Mouse (Mus musculus) liver, embryonic 11.5 days (tissue): ENCODE results near the gene Spo11. TPM values are rescaled to one million over a fixed set of nuclear protein-coding genes. Genes with fewer than 3 reads are reported as not detected.

ENCODE experiments used
- ATAC-seq: fragments of 200-750 bp; cut with Nextera tagmentation; replicated peaks from 2 replicates; pipeline ENCODE4 v1.8.0; 2017; ENCODE audit warnings: moderate number of reproducible peaks, mild to moderate bottlenecking, moderate TSS enrichment, moderate library complexity; ENCODE audit not compliant: low FRiP score
- DNase-seq: peaks from one replicate; pipeline ENCODE4 v3.0.0-alpha.2; 2017; ENCODE audit warnings: low spot score
- H3K27ac ChIP-seq: fragments of 300-500 bp; sonication (generic); 2 replicates; pipeline ENCODE4 v1.5.1; 2014; ENCODE audit warnings: mild to moderate bottlenecking, low read depth, low read length, control low read depth
- H3K27me3 ChIP-seq: fragments of 300-500 bp; sonication (generic); replicated peaks from 2 replicates; pipeline ENCODE4 v1.6.1; 2014; ENCODE audit warnings: low read length, mixed read lengths; ENCODE audit not compliant: control insufficient read depth, insufficient read depth
- H3K36me3 ChIP-seq: fragments of 300-500 bp; sonication (generic); 2 replicates; pipeline ENCODE4 v1.6.1; 2014; ENCODE audit warnings: mild to moderate bottlenecking, low read length, moderate library complexity, mixed read lengths; ENCODE audit not compliant: control insufficient read depth, insufficient read depth
- H3K4me1 ChIP-seq: fragments of 300-500 bp; sonication (generic); replicated peaks from 2 replicates; pipeline ENCODE4 v1.6.1; 2014; ENCODE audit warnings: low read length, mixed read lengths; ENCODE audit not compliant: control insufficient read depth, insufficient read depth
- H3K4me2 ChIP-seq: fragments of 300-500 bp; sonication (generic); 2 replicates; pipeline ENCODE4 v1.6.1; 2014; ENCODE audit warnings: mild to moderate bottlenecking, control low read depth, moderate library complexity
- H3K4me3 ChIP-seq: fragments of 300-500 bp; sonication (generic); 2 replicates; pipeline ENCODE4 v1.5.1; 2014; ENCODE audit warnings: low read depth, low read length, control low read depth
- H3K9ac ChIP-seq: fragments of 300-500 bp; sonication (generic); 2 replicates; pipeline ENCODE4 v1.6.1; 2014; ENCODE audit warnings: low read depth, low read length, control low read depth
- H3K9me3 ChIP-seq: fragments of 300-500 bp; sonication (generic); 2 replicates; pipeline ENCODE4 v1.6.1; 2016; ENCODE audit warnings: low read length, inconsistent platforms, mixed read lengths; ENCODE audit not compliant: control insufficient read depth
- WGBS: fragments of 180-500 bp; shearing (Covaris S2); extraction: QIAGEN DNeasy Blood & Tissue Kit; methylation state at CpG from one replicate; pipeline ENCODE4 v1.1.7; 2014; 5-methylcytosine and 5-hydroxymethylcytosine counted together
- polyA plus RNA-seq: library from polyadenylated mRNA; unstranded; fragments of >200 nt; fragmentation: Nextera tagmentation; extraction: Ambion mirVana; gene quantifications from 2 replicates; pipeline ENCODE4 v1.2.1, GENCODE M21; 2014

The Spo11 gene
- polyA plus RNA-seq, 1 experiment from 2014 or later: not detected

GRCm38 (mm10) chr2:173011440-173011839 is 33.9 kb downstream of the Spo11 start:
- Histone ChIP-seq H3K9me3 (no peaks in the 10 kb centered on the region), H3K4me2 (no peak overlapping the region), H3K9ac (no peak overlapping the region), H3K36me3 (peaks cover 67% of the 10 kb centered on the region), H3K4me1 (no peaks in the 10 kb centered on the region), H3K27ac (no peak overlapping the region), H3K4me3 (no peak overlapping the region), H3K27me3 (no peaks in the 10 kb centered on the region)
- DNase-seq: no peak
- no peak for ATAC-seq
- 94% methylated on average over 8 of the region's 8 CpGs for WGBS

- peaks cover 19% of the 10 kb centered on the region for H3K4me1 ChIP-seq
- ATAC-seq: no peak
- H3K27me3 ChIP-seq: no peaks in the 10 kb centered on the region; the same call in 1 of the 2 replicates
- H3K36me3 ChIP-seq: peaks cover 37% of the 10 kb centered on the region
- no peak overlapping the region for H3K27ac ChIP-seq
- H3K4me2 ChIP-seq: no peak overlapping the region
- H3K9ac ChIP-seq: no peak overlapping the region
- H3K4me3 ChIP-seq: no peak overlapping the region
- WGBS: 61% methylated on average over 7 of the region's 7 CpGs
- DNase-seq: no peak
- H3K9me3 ChIP-seq: no peaks in the 10 kb centered on the region
Measured at GRCm38 (mm10) chr2:173014741-173015287, 37.3 kb downstream of the Spo11 start.

GRCm38 (mm10) chr2:173017940-173018339 is 40.4 kb downstream of the Spo11 start:
- Histone ChIP-seq H3K9ac (no peak overlapping the region), H3K9me3 (no peaks in the 10 kb centered on the region), H3K27me3 (no peaks in the 10 kb centered on the region; the same call in 1 of the 2 replicates), H3K36me3 (peaks cover 14% of the 10 kb centered on the region; the same call in 1 of the 2 replicates), H3K4me3 (no peak overlapping the region), H3K27ac (no peak overlapping the region), H3K4me1 (peaks cover 29% of the 10 kb centered on the region), H3K4me2 (no peak overlapping the region; the same call in 1 of the 2 replicates)
- WGBS: 27% methylated on average over 6 of the region's 6 CpGs
- ATAC-seq: no peak
- DNase-seq: no peak

GRCm38 (mm10) chr2:173018618-173019017 is 41.1 kb downstream of the Spo11 start:
- Histone ChIP-seq H3K9ac (0 out of 2 replicates have a peak overlapping the region, but pooled peaks have one; percentile 67), H3K4me1 (peaks cover 34% of the 10 kb centered on the region), H3K27ac (0 out of 2 replicates have a peak overlapping the region, but pooled peaks have one; percentile 3), H3K4me3 (no peak overlapping the region), H3K27me3 (no peaks in the 10 kb centered on the region; the same call in 1 of the 2 replicates), H3K4me2 (peak overlapping the region; percentile 86), H3K36me3 (peaks cover 19% of the 10 kb centered on the region), H3K9me3 (no peaks in the 10 kb centered on the region)
- ATAC-seq: no peak
- no peak for DNase-seq
- 11% methylated on average over 8 of the region's 8 CpGs for WGBS

- peak overlapping the region; percentile 46; the same call in 1 of the 2 replicates for H3K27ac ChIP-seq
- ATAC-seq (no peak), DNase-seq (no peak)
- H3K9me3 ChIP-seq: no peaks in the 10 kb centered on the region
- H3K9ac ChIP-seq: peak overlapping the region; percentile 67
- WGBS: 16% methylated on average over 9 of the region's 9 CpGs
- H3K4me1 ChIP-seq: peaks cover 41% of the 10 kb centered on the region
- H3K4me2 ChIP-seq: peak overlapping the region; percentile 86
- H3K4me3 ChIP-seq: peak overlapping the region; percentile 40
- H3K27me3 ChIP-seq: no peaks in the 10 kb centered on the region; the same call in 1 of the 2 replicates
- H3K36me3 ChIP-seq: peaks cover 17% of the 10 kb centered on the region
Measured at GRCm38 (mm10) chr2:173019322-173019721, 41.8 kb downstream of the Spo11 start.

- H3K36me3 ChIP-seq: peaks cover 20% of the 10 kb centered on the region
- H3K9me3 ChIP-seq: no peaks in the 10 kb centered on the region
- 1% methylated on average over 19 of the region's 29 CpGs for WGBS
- DNase-seq (peak; percentile 89), ATAC-seq (peak; percentile 77)
- peak overlapping the region; percentile 67 for H3K9ac ChIP-seq
- H3K27ac ChIP-seq: peak overlapping the region; percentile 46; the same call in 1 of the 2 replicates
- H3K27me3 ChIP-seq: no peaks in the 10 kb centered on the region; the same call in 1 of the 2 replicates
- peak overlapping the region; percentile 86 for H3K4me2 ChIP-seq
- peak overlapping the region; percentile 40 for H3K4me3 ChIP-seq
- H3K4me1 ChIP-seq: peaks cover 46% of the 10 kb centered on the region
Measured at GRCm38 (mm10) chr2:173019790-173020189, 42.3 kb downstream of the Spo11 start.

GRCm38 (mm10) chr2:173020430-173020829 is 42.9 kb downstream of the Spo11 start, which contains the start of gene Rbm38:
Gene Rbm38 (plus strand): TSS chr2:173020498.
- Histone ChIP-seq H3K27ac (peak within 1 kb of the TSS; percentile 46; the same call in 1 of the 2 replicates), H3K4me1 (peaks cover 52% of the 10 kb centered on the region), H3K9me3 (no peaks in the 10 kb centered on the region), H3K9ac (peak within 1 kb of the TSS; percentile 67), H3K4me2 (peak within 1 kb of the TSS; percentile 93), H3K36me3 (peaks cover 25% of the 10 kb centered on the region), H3K4me3 (peak within 1 kb of the TSS; percentile 40), H3K27me3 (no peaks in the 10 kb centered on the region; the same call in 1 of the 2 replicates)
- 33% methylated on average over 11 of the region's 11 CpGs for WGBS
- DNase-seq (no peak), ATAC-seq (no peak)

- DNase-seq (peak; percentile 92), ATAC-seq (peak; percentile 74)
- H3K9ac ChIP-seq: peak overlapping the region; percentile 92
- H3K27me3 ChIP-seq: no peaks in the 10 kb centered on the region; the same call in 1 of the 2 replicates
- WGBS: under 1% methylated on average over 54 of the region's 54 CpGs
- H3K27ac ChIP-seq: peak overlapping the region; percentile 75
- H3K4me2 ChIP-seq: peak overlapping the region; percentile 93
- H3K4me3 ChIP-seq: peak overlapping the region; percentile 94
- H3K4me1 ChIP-seq: peaks cover 64% of the 10 kb centered on the region
- no peaks in the 10 kb centered on the region for H3K9me3 ChIP-seq
- peaks cover 33% of the 10 kb centered on the region for H3K36me3 ChIP-seq
Measured at GRCm38 (mm10) chr2:173021633-173022055, 44.1 kb downstream of the Spo11 start.
